Mouse (Mus musculus) right cerebral cortex, adult 18-20 months (tissue): ENCODE results near the gene Tlk1.

Source experiments
- DNase-seq: peaks from one replicate; pipeline ENCODE4 v3.0.0; 2022; ENCODE audit warnings: mixed read lengths

Tlk1 gene

DNA sequence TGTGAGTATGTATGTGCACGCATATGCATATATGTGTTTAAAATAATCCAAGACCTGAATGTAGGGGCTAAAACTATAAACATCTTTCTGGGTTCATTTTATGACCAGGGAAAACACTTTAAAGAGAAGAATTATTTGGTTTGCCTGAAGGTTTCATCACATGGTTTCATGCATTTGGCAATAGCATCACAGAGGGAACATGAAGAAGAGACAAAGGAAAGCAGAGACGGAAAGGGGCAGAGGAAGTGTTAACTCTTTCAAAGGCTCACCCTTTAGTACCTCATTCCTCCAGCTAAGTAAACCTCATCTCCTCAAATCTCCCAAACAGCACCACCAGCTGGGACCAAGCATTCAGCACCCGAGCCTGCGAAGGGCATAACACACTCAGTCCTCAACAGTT, 41.1 kb downstream of the Tlk1 start:
- no peak for DNase-seq

DNA sequence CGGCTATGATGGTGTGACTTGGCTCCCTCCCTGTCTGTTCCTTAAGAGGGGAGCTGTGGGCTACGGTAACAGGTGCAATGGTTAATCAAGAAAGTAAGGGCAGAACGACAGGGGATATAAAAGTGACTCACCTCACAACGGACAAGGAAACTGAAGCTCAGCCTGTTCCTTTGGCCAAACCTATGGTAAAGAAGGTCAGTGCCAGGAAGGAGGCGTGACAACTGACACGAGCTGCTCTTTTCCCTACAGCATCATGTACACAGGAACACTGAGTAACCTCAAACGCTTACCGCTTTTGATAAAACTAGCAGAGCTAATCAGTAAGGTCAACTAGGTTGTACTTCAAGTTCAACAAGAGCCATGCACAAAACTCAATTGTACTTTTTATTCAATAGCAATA, 42.0 kb downstream of the Tlk1 start:
- DNase-seq: no peak

DNA sequence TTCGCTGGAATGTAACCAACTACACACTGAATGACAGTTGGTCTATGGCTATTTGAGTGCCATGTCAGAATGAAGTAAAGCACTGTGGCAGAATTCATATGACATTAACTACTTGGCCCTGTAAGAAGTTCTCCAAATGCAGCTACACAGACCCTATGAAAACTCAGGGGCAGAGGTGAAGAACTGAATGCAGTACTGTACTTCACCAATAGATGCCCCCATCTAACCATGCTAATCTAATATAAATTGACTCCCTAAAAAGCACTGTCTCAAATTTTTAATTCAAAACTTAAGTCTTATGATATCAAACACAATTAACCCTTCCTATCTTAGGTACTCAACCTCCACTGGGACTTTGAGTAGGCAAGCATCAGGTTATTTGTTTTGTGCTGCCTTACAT, 45.9 kb downstream of the Tlk1 start:
- DNase-seq: no peak

DNA sequence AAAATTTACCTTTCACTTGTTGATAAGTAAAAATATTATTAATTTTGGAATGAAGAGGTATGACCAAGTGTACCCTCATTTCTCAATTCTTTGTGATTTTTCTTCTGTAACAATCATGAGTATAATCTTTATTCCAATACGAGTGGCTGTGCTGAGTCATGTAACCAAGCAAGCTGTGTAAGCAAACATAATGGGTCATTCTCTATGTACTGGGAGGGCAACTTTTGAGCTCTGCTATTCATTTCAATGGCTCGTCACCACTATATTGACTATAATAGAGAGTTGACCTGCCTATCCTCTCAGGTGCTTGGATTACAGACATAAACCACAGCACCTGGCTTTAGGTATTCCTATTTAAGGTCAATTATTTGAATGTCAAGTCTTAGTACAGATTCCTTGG, 48.8 kb downstream of the Tlk1 start:
- no peak for DNase-seq

GRCm38 (mm10) chr2:70764734-70765133, 60.8 kb downstream of the Tlk1 start:
- DNase-seq: no peak

GRCm38 (mm10) chr2:70762741-70763140, 62.8 kb downstream of the Tlk1 start:
- no peak for DNase-seq

GRCm38 (mm10) chr2:70752149-70752548, 73.4 kb downstream of the Tlk1 start:
- peak; percentile 17 for DNase-seq

DNA sequence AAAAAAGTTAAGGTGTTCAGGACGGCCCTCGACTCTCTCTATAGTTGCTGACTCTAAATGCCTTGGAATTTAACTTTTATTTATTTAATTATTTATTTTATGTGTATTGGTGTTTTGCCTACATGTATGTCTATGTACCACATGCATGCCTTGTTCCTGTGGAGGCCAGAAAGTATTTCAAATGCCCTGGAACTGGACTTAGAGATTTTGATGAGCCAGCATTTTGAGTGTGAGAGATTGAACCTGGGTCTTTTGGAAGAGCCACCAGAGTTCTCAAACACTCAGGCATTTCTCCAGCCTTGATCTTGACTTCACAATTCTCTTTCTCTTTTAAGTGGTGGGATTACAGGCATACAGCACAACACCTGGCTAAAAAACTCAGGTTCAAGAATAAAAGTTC, 73.9 kb downstream of the Tlk1 start:
- DNase-seq: no peak

DNA sequence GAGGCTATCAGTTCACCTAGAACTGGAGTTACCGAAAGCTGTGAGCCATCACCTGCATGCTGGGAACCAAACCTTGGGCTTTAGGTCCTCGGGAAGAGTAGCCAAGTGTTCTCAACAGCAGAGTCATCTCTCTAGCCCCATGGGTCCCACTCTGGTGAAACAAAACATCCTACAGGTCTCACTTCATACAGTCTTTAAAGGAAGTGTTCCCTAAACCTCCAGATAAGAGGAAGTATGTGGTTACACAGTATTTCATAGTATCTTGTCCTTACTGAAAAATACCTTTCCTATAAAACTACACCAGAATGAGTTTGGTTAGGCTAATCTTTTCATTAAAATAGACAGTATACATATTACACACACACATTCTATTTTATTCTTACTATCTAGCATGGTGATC, 82.9 kb downstream of the Tlk1 start:
- DNase-seq: no peak

GRCm38 (mm10) chr2:70741901-70742300, 83.6 kb downstream of the Tlk1 start:
- no peak for DNase-seq

GRCm38 (mm10) chr2:70736008-70736407, 89.5 kb downstream of the Tlk1 start:
- DNase-seq: no peak

DNA sequence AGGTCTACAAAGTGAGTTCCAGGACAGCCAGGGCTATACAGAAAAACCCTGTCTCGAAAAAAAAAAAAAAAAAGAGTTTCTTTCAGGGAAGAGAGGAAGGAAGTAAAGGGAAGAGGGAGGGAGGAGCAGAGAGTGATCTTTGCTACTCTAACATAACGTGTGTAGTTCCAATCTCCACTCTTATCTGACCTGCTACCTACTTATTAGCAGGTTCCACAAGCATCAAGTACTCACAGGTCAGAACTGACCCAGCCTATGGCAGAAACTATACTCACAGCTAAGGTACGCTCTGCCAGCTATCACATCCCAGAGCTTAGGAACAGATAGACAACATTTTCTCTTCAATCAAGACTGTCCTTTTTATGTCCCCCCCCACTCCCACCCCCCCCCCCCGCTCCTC, 90.0 kb downstream of the Tlk1 start:
- no peak for DNase-seq

DNA sequence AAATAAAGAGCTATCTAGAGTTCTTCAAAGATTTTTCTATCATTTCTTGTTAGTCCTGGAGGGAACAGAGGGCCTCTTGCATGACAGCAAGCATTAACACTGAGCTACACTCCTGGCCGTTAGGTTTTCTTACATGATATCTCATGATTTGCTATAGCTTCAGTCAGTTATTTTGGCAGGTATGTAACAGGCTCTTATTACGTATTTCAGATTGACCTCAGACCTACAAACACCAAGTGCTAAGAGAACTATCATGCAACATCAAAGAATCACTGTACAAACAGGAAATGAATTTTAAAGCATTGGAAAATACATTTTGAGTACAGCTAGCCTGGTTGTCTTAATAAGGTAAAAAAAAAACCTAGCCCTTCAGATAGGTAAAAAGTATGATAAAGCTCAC, 98.4 kb downstream of the Tlk1 start:
- no peak for DNase-seq

- no peak for DNase-seq
Observed at GRCm38 (mm10) chr2:70723610-70724243, 101.8 kb downstream of the Tlk1 start.

DNA sequence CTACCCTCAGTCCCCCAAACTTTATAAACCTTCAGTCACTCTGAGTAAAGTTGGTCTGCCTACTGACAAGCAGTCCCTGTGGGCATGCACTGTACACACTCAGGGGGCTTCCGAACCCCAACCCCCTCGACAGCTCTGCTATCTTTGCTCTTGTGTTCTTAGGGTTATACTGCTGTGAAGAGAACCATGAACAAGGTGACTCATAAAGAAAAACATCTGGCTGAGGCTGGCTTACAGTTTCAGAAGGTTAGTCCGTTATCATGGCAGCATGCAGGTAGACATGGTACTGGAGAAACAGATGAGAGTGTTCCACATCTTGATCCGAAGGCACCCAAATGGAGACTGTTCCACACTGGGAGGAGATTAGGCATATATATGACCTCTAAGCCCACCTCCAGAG, 114.7 kb downstream of the Tlk1 start:
- no peak for DNase-seq

- DNase-seq: no peak
Observed at GRCm38 (mm10) chr2:70710236-70710635, 115.3 kb downstream of the Tlk1 start.

- peak; percentile 31 for DNase-seq
Observed at GRCm38 (mm10) chr2:70708986-70709730, 116.4 kb downstream of the Tlk1 start.

GRCm38 (mm10) chr2:70702403-70702802, 123.1 kb downstream of the Tlk1 start:
- DNase-seq: no peak

- no peak for DNase-seq
Observed at GRCm38 (mm10) chr2:70701571-70701970, 124.0 kb downstream of the Tlk1 start.

- no peak for DNase-seq
Observed at GRCm38 (mm10) chr2:70700851-70701250, 124.7 kb downstream of the Tlk1 start.

DNA sequence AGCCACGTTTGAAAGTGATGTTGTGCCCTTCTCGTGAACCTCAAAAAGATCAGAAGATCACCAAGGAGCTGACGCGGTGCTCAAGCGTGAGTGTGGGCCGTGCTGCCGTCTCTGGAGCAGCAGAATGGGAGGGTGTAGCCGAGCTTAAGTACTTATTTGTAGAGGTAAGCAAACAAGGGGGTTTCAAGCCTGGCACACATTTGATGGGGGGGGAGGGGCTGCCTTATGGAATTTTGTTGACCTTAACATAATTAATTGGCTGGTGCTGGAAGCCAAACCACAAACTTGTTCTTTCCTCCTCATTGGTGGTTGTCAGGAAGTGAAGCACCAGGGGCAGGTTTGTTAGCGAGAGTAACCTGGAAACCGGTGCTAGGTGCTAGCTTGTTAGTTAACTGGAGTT, 129.8 kb downstream of the Tlk1 start:
- DNase-seq: no peak

DNA sequence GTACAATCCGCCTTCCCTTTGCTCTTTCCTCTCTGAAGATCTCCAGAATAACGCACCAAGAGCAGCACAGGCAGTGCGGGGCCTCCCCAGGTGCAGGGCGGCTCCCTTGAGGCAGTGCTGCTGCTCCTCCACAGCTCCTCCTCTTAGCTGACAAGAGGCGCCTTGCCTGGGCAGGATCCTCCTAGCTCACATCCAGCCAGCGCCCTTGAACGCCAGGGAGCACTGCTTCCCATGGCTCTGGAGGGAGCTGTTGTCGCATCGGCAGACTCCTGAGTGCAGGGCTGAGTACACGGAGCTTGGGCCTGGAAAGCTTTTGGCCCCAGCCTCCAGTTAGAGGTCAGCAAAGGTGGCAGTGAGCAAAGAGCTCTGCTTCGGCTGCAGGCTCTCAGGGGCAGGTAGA, 135.3 kb downstream of the Tlk1 start:
- peak; percentile 33 for DNase-seq

GRCm38 (mm10) chr2:70688454-70689078, 137.0 kb downstream of the Tlk1 start:
- DNase-seq: peak; percentile 59

DNA sequence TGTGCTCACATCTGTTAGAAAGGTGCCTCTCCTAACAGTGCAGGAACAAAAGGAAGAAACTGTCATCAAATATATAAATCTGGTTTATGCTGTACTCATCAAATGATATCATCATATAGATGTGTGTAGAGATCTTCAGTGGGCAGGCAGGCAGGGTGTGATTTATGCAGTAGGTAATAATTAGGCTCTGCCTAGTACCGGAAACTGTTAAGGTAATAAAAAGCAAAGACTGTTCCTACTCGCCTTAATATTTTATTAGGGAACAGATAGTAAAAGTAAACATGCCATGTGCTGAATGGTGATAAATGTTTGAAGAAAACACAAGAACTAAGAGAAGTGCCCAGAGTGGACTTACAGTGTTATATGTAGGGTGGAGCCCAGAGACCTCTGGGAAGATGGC, 143.2 kb downstream of the Tlk1 start:
- no peak for DNase-seq
